Mouse (Mus musculus): ENCODE data around the gene Rnase13.
"Not testable (repeated sequence)": the region's sequence is repeated elsewhere in the genome, so short reads cannot be mapped to it uniquely, and the experiment has no call there.

Rnase13 gene

DNA sequence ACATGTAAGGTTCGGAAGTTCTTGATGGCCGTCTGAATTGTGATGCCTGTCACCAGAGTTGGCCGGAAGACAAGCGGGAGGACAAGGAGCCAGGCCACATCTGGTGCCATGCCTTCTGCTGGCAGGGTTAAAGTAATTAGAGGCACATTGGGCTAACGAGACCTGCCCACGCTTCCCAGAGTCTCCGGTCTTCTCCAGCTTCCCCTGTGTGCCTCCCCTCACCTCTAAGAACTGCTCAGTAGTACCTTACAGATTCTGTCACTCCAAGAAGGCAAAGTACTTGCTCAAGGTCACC, at the start of gene Rnase13:
Gene Rnase13, minus strand, starts transcription at position 203 of the 295 bp plus-strand sequence.
- DNase-seq (ENCODE audit: low spot score), result no peak

DNA sequence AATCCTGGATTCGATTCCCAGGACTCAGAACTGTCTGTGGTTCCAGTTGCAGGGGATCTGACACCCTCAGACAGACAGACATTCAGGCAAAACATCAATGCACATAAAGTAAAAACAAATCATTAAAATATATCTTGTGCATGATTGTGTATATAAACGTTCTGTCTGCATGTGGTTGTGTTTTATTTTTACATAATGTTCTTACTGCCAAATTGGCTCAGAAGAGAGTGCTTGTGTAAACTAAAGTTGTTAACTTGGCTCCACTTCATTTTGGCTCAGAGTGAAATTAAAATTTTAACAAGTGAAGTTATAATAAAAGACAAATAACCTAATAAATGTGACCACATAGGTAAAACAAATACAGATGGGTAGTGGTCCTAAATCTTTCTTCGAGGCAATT, 44.8 kb upstream of the Rnase13 start:
- DNase-seq (ENCODE audit: low spot score), result no peak

DNA sequence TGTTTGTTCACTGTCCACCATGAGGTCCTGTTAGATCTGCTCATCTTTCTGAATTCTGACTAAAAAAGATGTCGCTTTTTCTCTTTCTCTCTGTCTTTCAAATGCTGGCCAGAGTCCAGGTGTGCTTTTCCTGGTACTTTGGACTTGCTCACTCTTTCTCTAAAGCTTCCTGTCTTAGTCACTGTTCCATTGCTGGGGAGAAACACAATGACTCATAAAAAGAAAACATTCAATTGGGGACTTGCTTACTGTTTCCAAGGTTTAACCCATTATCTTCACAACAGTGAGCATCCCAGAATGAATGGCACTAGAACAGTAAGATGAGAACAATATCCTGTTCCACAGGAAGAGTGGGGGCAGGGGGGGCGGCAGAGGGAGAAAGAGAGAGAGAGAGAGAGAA, 37.7 kb upstream of the Rnase13 start:
- no peak for DNase-seq (ENCODE audit: low spot score)

DNA sequence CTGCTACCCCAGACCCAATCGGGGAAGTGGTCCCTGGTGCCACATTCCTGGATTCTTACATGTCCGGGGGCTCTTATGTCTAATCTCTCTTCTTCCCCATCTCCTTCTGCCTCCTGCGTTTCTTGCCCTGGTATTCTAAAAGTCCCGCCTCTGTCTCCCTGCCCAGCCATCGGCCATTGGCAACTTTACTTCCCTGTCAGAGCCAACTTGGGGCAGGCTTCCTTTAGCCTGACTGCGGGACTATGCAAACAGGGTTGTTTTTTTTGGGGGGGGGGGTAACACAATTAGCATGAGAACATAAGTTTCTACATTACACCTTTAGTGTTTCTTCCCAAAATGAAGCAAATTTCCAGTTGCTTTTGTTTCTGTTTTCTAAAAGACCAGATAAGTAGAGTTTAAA, 20.8 kb upstream of the Rnase13 start:
- DNase-seq (ENCODE audit: low spot score), result no peak

DNA sequence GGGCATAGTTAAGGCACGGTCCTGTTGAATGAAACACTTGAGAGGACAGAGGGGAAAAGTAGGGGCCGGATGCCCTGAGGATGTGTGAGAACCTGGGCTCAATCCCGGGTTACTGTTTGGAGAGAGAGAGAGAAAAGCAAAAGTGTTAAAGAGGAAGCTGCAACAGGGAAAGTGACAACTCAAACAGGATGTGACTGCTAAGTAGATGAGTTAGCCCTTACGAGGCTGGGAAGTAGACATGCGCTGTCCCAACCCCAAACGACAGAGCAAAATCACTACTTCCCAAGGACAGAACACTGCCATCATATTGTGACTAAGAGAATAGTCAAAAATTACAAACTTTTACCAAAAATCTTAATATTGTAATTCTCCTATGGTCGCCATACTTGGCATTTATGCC, 19.7 kb upstream of the Rnase13 start:
- DNase-seq (ENCODE audit: low spot score), result no peak

DNA sequence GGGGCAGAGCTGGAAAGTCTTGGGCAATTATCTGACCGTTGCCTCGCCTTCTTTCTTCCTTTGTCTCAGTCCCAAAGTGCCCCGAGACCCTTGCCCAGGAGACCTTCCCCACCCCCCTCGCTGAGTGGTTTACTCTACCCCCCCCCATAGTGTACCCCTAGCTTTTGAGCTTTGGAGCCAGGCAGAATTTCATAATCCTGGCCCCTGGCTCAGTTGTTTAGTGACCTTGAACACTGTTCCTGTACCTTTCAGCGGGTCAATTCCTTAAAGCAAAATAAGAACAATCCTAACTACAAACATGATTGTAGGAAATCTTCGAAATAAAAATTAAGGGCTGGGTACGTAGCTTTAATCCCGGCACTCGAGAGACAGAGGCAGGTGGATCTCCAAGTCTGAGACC, 19.0 kb upstream of the Rnase13 start:
- DNase-seq (ENCODE audit: low spot score), result no peak

DNA sequence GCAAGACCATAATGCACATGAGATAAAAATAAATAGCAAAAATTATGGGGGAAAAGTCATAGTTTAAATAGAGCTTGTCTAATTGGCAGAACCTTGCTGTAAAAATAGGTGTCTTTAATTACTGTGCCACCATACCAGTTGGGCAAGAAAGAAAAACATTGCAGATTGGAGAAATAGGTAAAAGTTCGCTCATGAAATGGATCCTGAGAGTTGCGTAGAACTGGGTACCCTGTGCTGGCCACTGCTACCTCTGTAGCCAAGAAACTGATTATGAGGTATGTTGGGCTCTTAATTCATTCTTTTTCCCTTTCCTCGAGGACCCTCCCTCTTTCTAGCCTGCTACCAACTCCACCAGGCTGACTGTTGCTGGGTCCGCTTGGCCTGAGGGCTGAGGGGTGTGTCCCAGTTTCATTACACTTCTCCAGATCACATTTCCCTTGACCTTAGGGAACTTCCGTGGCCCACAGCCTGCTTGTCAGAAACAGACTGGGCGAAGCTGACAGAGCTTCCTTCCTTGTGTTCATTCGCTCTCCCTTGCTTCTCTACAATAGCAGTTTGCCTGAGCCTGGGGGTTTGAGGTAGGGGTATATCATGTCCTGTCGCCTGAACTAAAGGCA, 18.5 kb upstream of the Rnase13 start:
- DNase-seq (ENCODE audit: low spot score), result no peak

DNA sequence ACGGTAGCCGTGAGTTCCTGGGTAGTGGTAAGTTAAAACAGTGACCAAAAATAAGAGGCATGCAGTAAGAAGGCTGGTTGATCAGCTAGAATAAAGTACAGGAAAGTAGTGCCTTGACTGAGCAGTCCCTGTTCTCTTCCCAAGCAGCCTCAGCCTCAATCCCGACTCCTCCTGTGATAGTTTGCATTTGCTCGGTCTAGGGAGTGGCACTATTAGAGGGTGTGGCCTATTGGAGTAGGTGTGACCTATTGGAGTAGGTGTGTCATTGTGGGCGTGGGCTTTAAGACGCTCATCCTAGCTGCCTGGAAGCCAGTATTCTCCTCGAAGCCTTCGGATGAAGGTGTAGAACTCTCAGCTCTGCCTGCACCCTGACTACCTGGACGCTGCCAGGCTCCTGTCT, 16.4 kb upstream of the Rnase13 start:
- no peak for DNase-seq (ENCODE audit: low spot score)

DNA sequence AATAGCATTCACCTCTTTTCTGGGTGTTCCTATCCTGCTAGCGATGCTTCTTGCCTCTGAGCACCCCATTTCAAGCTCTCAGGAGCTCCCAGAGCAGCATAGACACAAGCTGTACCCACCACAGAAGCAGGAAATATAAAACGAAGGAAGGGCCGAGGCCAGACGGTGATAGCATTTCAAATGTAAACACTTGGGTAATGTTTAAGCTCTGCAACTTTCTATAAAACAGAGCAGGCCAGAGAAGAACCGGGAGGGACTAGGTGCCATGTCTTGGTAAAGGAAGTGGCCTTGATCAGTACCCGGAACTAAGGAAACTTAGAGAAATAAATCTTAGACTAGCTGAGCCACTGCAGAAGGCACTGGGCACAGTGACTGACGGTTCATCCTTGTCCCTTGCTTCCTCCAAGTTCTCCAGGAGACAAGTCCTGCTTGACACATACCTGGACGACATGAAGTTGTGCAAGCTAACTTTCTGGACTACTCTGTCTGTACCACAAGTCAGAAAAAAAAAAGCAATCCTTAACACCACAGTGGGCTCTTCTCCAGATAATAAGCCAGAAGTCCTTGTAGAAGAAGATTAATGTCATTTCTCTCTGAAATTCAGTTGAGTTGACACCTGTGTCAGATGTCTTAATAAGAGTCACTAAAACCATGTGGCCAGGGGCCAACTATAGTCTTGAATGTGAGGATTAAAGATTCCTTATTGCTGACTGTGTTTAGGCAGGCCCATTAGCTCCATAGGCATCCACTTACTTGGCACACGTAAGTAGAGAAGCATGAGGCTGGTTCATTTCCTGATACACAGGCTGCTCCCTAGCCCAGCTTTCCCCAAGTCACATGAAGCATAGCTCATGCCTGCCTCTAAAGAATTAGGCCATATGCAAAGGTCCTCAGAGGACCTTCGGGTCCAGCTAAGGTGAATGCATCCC, 9.8 kb upstream of the Rnase13 start:
- no peak for DNase-seq (ENCODE audit: low spot score)

DNA sequence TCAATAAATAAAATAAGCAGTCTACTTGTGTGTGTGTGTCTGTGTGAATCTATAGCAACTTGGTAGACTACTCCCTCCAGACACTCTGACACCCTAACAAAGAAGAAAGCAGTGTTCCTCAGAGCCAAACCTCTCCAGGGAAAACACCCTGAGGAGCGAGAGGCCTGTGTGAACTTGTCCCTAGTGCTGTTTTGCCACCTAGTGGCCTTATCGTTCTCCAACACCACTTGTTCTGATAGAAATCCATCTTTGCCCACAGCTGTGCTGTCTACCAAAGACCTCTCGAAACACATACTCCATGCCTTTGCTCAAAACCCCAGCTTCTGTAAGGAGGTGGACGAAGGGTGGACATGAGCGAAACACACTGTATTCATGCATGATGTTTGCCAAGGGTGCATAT, 8.3 kb upstream of the Rnase13 start:
- no peak for DNase-seq (ENCODE audit: low spot score)

DNA sequence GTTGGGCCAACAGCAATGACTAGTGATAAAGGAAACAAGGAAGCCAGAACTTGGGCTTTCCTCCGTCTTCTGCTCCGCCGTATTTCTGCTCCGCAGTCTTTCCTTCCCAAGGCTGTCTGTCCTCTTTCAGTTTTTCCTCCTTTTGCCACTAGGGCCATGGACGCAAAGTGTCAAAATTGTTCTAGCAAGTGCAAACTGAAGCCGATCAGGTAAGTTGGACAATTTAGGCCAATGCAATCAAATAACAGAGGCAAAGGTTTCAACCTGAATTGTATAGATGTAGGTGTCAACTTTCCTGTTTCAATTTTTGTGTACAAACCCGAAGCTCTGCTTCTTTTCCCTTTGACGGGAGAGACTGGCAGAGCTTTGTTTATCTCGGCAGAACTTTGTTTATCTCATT, 7.4 kb upstream of the Rnase13 start:
- DNase-seq (ENCODE audit: low spot score), result no peak

DNA sequence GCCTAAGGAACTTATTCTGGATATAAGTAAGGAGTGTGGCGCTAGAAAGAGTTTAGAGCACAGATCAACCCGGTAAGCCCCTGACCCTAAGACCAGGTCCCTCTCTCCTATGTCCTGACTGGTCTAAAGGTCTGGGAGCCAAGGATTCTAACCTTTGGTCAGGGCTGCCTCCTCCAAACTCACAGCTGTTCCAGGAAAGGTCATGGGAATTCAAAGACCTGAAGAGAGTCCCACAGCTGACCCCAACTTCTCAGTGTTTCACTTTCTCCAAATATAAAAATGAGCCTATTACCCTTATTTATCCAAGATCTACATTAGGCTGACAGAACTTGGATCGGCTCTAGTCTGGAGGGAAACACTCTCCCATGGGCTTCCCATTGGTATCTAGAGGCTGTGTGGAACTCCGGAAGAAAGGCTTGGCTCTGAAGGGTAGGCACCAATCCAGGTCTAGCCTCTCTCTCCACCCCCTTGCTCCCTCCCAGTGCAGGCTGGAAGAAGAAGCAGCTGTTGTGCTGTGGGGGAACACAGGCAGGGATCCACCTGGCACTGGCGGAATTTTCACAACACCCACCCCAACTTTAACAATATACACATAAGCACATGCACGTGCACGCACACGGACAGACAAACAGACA, 6.9 kb upstream of the Rnase13 start:
- no peak for DNase-seq (ENCODE audit: low spot score)

DNA sequence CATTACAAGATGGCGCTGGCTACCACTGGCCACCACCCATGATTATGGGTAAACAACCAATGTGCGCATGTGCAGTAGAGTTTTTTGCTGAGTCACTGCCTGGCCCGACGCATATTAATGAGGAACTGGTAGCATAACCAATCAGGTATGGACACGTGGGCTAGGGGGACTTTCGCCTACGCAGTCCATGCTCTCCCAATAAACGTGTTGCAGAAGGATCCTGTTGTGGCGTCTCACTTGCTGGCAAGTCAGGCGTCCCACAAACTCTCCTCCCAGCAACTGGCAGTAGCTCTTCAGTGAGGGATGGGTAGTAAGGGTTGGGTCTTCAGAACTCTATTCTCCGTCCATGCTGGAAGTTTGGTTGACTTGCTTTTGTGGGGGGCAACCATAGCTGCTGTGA, 4.4 kb upstream of the Rnase13 start:
- DNase-seq (ENCODE audit: low spot score), result not testable (repeated sequence)

DNA sequence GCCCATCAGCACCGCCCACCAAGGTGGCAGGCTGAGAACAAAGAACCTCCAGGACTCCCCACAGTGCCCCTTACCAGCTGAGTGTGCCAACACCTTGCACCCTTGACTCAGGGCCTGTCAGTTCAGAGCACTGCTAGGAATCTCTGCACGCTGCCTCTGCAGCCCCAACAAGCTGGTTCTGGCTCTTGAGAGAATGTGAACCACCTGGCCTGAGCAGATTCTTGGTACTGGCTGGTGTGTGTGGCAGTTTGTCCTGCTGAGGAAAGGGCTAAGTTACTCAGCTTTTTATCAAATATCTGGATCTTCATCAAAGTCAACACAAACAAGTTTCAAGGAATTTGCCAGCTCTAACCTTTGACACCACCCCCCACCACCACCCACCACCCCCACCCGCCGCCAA, 919 bp upstream of the Rnase13 start:
- no peak for DNase-seq (ENCODE audit: low spot score)

DNA sequence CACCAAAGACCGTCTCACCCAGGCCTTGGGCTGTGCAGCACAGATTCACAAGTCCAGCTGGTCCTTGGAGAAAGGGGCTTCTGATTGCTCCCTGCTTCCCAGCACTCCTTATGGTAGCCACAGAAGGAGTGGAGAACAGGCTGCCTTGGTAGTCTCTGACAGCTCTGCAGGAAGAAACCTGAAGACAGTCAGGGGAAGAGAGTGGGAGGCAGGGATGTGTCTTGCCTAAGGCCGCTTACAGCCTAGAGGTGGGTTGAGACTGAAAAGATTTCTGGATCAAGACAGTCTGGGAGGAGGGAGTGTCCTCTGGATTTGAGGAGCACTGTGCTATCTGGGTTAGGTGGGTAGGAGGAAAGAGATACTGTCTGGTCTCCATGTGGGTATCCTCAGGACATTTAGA, 337 bp upstream of the Rnase13 start:
- DNase-seq (ENCODE audit: low spot score), result no peak

DNA sequence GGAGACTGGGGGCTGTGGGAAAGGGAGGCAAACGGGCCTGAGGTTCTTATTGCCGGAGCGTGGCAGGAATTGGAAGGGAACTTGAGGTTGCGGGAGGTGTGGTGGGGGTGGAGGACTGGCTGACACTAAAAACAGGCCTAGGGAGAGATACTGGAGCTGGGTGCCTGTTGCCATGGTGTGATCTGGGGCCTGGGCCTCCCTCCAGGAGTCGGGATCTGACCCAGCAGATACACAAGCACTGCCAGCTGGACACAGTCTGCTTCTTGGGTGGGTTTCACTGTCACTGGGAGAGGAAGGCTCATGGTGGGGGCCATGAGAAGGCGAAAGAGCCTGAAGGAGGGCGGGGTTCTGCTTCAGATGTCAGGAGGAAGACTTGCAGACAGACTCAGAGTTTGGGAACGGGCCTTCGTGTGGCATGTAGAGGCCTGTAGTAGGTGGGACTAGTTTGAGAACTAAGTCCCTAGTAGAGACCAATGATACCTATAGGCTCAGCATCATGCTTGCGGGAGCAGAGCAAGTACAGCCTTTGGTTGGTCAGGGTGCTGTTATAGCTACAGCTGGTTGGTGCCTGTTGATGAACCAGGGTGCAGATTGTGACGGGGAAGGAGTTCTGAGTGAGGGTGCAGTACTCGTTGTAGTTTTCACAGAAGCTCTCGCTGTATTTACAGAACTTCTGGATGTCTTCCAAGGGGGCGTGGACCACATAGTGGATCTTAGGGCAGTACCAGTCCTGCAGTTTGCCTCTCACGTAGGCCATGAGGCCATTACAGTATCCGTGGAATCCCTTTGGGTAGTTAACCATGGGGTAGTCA, 608 bp downstream of the Rnase13 start:
- no peak for DNase-seq (ENCODE audit: low spot score)

DNA sequence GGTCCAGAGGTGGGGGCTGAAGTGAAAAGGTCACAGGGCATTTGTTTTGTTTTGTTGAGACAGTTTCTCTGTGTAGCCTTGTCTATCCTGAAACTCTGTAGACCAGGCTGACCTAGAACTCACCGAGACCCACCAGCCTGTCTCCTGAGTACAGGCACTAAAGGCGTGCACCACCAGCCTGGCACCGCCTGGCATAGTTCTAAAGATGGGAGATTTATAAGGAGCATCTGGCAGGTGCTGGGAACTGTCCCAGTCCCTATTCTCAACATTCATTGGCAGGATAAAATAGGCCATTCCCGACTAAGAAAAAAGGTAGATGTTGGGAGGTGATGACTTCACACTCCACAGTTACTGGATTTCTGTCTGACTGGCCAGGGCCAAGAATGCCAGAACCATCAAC, 3.6 kb downstream of the Rnase13 start:
- no peak for DNase-seq (ENCODE audit: low spot score)

DNA sequence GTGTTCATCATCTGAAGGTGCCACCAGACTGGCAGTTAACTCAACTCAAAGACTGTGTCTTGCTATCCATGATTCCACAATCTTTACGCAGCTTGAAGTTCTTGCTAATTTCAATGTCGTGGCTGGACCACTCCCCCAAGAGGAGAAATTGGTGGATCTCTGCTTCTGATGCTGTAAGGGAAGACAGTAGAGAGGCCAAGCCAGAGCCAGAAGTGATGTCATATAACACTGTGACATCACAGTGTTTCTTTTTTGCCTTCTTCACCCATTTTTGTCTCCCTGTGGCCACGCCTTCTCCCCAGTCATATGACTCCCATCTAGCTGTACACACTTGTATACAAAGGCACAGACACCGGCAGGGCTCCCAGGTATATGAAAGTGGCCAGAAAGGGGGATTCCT, 4.4 kb downstream of the Rnase13 start, which contains the start of gene Tppp2:
Gene Tppp2, plus strand, starts transcription at position 301 of the 400 bp plus-strand sequence.
- DNase-seq (ENCODE audit: low spot score), result no peak

DNA sequence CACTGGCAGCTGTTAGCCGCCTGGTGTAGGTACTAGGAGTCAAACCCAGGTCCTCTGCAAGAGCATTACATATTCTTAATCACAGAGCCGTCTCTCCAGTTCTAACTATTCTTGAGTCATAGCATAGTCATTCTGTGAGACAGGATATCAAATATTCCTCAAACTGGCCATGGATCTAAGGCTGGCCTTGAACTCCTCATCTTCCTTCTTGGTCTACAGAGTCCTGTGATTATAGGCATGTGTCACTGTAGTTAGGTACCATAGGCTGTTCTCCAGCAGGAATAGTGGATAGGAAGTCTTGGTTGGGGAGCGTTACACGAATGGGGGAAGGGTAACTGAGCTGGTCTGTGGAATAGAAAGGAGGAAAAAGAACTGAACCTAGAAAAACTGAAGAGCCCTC, 6.0 kb downstream of the Rnase13 start:
- no peak for DNase-seq (ENCODE audit: low spot score)

DNA sequence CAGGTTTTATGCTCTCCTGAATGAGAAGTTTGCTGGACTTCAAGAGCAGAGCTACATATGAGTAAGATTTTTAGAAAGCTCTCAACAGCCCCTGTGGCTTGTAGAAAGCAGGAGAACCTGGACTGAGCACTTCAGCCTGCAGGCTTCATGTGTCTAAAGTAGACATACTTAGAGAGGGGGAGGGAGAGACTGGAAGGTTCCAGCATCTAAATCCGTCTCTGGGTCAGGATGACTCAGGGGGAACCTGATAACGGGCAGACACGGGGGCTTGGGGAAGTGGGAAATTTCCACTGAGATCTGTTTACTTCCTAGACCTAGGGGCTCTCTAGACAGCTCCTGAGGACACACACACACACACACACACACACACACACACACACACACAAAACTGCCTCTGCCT, 7.5 kb downstream of the Rnase13 start:
- no peak for DNase-seq (ENCODE audit: low spot score)

DNA sequence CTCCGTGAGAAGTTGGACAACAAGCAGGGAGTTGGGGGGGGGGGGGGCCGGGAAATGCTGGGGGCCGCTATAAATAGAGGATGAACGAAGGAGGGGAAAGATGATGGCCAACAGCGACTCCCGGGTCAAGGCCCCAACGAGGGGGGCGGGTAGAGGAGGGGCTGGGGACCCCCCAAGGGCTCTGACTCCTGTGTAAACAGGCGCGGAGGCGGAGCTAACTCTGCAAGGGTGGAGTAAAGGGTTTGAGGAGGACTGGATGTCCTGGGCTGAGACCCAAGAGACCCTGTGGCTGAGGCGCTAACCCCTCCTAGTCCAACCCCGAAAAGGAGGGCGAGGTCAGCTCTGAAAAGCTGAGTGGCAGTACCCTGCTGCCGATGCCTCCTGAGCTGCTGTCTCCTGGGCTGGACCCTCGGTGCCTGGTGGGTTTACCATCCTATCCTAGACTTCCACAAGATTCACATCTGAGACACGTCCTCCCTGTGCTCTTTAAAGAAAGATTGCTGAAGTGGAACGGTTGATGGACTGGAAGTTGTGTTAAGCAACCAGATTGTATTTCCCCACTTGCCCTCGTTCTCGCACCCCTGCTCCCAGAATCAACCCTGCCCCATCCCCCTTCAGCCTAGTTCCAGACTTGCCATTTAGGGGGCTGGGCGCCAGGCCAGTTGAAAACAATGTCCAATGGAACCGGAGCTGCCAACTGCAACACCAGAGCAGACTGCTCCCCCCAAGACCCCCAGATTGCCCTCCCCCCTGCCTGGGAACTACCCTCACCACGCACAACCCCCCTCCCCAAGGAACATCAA, 8.4 kb downstream of the Rnase13 start, which contains the start of gene Ndrg2:
Gene Ndrg2, minus strand, starts transcription at position 199 of the 803 bp plus-strand sequence.
- no peak for DNase-seq (ENCODE audit: low spot score)
